Mouse (Mus musculus): Measurements from ENCODE around the gene Coq9.

Gene Coq9
- long read RNA-seq, experiment 1, transcript Coq9-201 (9 exons, 1,789 nt) = major isoform, 68 of 80 reads
- long read RNA-seq, experiment 1, partial matches to known transcripts = 7 of 80 reads
- long read RNA-seq, experiment 1, other reads (novel, unspliced or antisense) = 3 of 80 reads
- long read RNA-seq, experiment 2, transcript Coq9-201 (9 exons, 1,789 nt) = major isoform, 55 of 64 reads
- long read RNA-seq, experiment 2, partial matches to known transcripts = 3 of 64 reads
- long read RNA-seq, experiment 2, other reads (novel, unspliced or antisense) = 2 of 64 reads

- intact Hi-C loops (cut with DNase I) = no loop called here
Observed at GRCm38 (mm10) chr8:94837662-94838574, at the start of gene Coq9, which contains the start of gene Ciapin1. Gene Coq9, plus strand, starts transcription at chr8:94838321. Gene Ciapin1, minus strand, starts transcription at chr8:94838358.

GRCm38 (mm10) chr8:94789256-94789955 lies 48.7 kb upstream of the Coq9 start:
- intact Hi-C loops (cut with DNase I) = no loop called here

GRCm38 (mm10) chr8:94794368-94794767 lies 43.8 kb upstream of the Coq9 start:
- intact Hi-C loops (cut with DNase I) = no loop called here

- intact Hi-C loops (cut with DNase I) = no loop called here
Observed at GRCm38 (mm10) chr8:94794782-94795181, 43.3 kb upstream of the Coq9 start.

GRCm38 (mm10) chr8:94800278-94800968 lies 37.7 kb upstream of the Coq9 start:
- intact Hi-C loops (cut with DNase I) = no loop called here

- intact Hi-C loops (cut with DNase I) = no loop called here
Observed at GRCm38 (mm10) chr8:94801293-94802095, 36.6 kb upstream of the Coq9 start.

GRCm38 (mm10) chr8:94802375-94802774 lies 35.7 kb upstream of the Coq9 start:
- intact Hi-C loops (cut with DNase I) = no loop called here

GRCm38 (mm10) chr8:94803551-94803950 lies 34.6 kb upstream of the Coq9 start:
- intact Hi-C loops (cut with DNase I) = no loop called here

GRCm38 (mm10) chr8:94804546-94805340 lies 33.4 kb upstream of the Coq9 start:
- intact Hi-C loops (cut with DNase I) = loop anchor here (5.0 kb wide), 1 partner anchor 32 kb away; the partner anchor contains the start of gene Cx3cl1

GRCm38 (mm10) chr8:94805811-94806210 lies 32.3 kb upstream of the Coq9 start:
- intact Hi-C loops (cut with DNase I) = loop anchor here (5.0 kb wide), 1 partner anchor 34 kb away; the partner anchor contains the start of gene Cx3cl1

GRCm38 (mm10) chr8:94807506-94807905 lies 30.6 kb upstream of the Coq9 start:
- intact Hi-C loops (cut with DNase I) = loop anchor here (5.0 kb wide), 1 partner anchor 35 kb away; the partner anchor contains the start of gene Cx3cl1

GRCm38 (mm10) chr8:94808372-94808771 lies 29.7 kb upstream of the Coq9 start:
- intact Hi-C loops (cut with DNase I) = loop anchor here (5.0 kb wide), 1 partner anchor 36 kb away; the partner anchor contains the start of gene Cx3cl1

GRCm38 (mm10) chr8:94810153-94810552 lies 28.0 kb upstream of the Coq9 start, which contains the start of gene Ccl17:
Gene Ccl17, plus strand, starts transcription at chr8:94810453.
- intact Hi-C loops (cut with DNase I) = loop anchor here (10.0 kb wide), 1 partner anchor 215 kb away; no protein-coding TSS in a partner anchor

GRCm38 (mm10) chr8:94810855-94811254 lies 27.3 kb upstream of the Coq9 start:
- intact Hi-C loops (cut with DNase I) = loop anchor here (10.0 kb wide), 1 partner anchor 216 kb away; no protein-coding TSS in a partner anchor

GRCm38 (mm10) chr8:94811654-94812053 lies 26.5 kb upstream of the Coq9 start:
- intact Hi-C loops (cut with DNase I) = loop anchor here (1.0 to 10.0 kb wide), 2 partner anchors 107 to 217 kb away; no protein-coding TSS in a partner anchor

GRCm38 (mm10) chr8:94812645-94813098 lies 25.4 kb upstream of the Coq9 start:
- intact Hi-C loops (cut with DNase I) = loop anchor here (1.0 to 10.0 kb wide), 2 partner anchors 108 to 218 kb away; no protein-coding TSS in a partner anchor

- intact Hi-C loops (cut with DNase I) = loop anchor here (10.0 kb wide), 1 partner anchor 220 kb away; no protein-coding TSS in a partner anchor
Observed at GRCm38 (mm10) chr8:94814556-94814955, 23.6 kb upstream of the Coq9 start.

GRCm38 (mm10) chr8:94817933-94818332 lies 20.2 kb upstream of the Coq9 start:
- intact Hi-C loops (cut with DNase I) = loop anchor here (10.0 kb wide), 1 partner anchor 223 kb away; no protein-coding TSS in a partner anchor
